Mouse (Mus musculus) layer of hippocampus, adult 2 months (tissue): ENCODE data around the gene Slfn14. TPM values are rescaled to one million over a fixed set of nuclear protein-coding genes. Genes with fewer than 3 reads are reported as not detected.
"Not testable (repeated sequence)": the region's sequence is repeated elsewhere in the genome, so short reads cannot be mapped to it uniquely, and the experiment has no call there.

ENCODE experiments used
- DNase-seq, 2 experiments: peaks; one replicate each; pipeline ENCODE4 v3.0.0; 2022; ENCODE audit warnings: low spot score in 2 of 2
- H3K27ac ChIP-seq: fragments of 200-600 bp; 2 replicates; pipeline ENCODE4 v1.8.1; 2022
- H3K4me3 ChIP-seq: fragments of 200-600 bp; 2 replicates; pipeline ENCODE4 v1.8.1; 2022; ENCODE audit warnings: mild to moderate bottlenecking
- CTCF ChIP-seq: fragments of 200-600 bp; conservative IDR thresholded peaks from 2 replicates; pipeline ENCODE4 v1.8.1; 2022; ENCODE audit warnings: antibody characterized with exemption, mild to moderate bottlenecking, moderate library complexity
- total RNA-seq, 2 experiments: library from RNA; stranded (reverse); gene quantifications; 2 replicates each; pipeline ENCODE4 v1.2.3; 2021

The Slfn14 gene
- total RNA-seq, 2 experiments from 2014 or later = not detected

DNA sequence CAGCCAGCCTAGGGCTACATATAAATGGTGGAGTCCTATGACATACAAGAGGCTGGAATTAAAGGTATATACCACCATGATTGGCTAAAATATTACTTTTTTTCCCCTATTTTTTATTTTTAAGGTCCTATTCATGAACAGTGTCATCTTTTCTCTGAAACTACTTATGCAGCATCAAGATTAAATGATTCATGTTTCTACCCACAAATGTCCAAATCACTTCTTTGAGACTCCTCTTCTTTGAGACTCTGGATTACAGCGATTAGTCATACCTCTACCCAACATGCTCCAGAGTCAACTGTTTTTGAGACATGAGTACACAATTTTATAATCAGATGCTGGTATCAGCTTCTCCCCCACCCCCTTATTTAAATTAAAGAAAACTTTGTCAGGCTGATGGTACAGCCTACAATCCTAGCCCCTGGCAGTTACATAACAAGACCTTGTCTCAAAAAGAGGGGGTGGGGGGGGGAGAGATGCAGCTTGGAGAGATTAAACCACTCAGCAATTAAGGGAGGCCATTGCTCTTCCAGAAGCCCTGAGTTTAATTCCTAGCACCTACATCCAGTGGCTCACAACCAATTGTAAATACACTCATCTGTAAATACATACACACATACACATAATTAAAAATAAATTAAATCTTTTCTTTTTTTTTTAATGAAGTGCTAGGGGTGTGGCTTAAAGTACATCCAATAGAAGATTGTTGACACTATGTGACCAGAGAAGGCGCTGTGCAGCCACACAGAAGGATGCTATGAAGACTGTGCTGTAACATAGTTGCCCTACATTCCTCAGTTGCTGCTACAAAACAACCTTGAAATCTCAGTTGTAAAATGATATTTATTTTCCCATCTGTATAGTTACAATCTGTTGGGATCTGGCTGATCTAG, 14.3 kb downstream of the Slfn14 start:
- H3K4me3 ChIP-seq = no peak overlapping the region
- no peak for DNase-seq
- TF ChIP-seq CTCF = peak; percentile 69
- H3K27ac ChIP-seq = peak overlapping the region; percentile 99

DNA sequence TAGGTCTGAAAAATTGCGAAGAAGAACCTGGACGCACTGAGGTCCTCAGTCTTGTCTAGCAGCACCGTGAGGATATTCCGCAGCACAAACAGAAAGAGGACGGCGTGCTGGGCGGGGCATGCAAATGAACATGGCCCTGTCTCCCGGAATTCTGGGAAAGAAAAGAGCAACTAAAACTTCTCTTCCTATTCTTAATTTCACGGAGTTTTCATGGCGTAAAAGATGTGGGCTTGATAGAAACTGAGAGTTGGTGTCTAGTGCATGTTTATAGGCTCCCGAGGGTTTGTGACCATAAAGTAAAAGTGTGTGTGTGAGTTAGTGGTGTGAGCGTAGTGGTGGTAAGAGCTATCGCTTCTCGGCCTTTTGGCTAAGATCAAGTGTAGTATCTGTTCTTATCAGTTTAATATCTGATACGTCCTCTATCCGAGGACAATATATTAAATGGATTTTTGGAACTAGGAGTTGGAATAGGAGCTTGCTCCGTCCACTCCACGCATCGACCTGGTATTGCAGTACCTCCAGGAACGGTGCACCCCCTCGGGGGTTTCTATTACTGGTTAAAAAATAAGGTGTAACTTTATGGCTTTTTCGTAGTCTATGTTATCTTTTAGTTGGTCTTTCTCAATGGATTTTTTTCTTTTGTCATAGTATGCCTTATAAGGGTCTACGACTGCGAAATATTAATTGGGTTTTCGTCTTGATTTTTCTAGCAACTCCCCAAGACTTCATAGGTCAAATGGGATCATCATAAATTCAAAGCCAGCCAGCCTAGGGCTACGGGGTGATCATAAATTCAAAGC, 15.2 kb downstream of the Slfn14 start:
- peak; percentile 31 for TF ChIP-seq CTCF
- peak overlapping the region; percentile 99 for H3K27ac ChIP-seq

DNA sequence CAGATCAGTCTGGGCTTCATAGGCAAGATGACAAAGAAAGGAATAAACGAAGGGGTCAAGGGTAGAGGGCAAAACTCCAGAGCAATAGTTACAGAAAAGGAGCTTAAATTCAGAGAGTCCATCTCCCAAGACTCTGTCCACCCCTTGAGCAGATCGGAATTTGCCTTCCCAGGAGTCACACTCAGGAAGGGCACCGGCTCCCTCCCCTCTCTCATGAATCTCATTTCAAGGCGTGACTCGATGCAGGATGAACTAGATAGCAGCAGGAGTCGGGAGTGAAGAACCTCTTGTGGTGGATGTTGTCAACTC, 15.7 kb downstream of the Slfn14 start:
- Histone ChIP-seq H3K4me3 (peak overlapping the region; percentile 75), H3K27ac (peak overlapping the region; percentile 99)
- TF ChIP-seq CTCF = no peak
- no peak for DNase-seq

More for the DNA sequence above, 15.2 kb downstream of the Slfn14 start:
- peak overlapping the region; percentile 75 for H3K4me3 ChIP-seq
- DNase-seq = peak; percentile 64 to 79

DNA sequence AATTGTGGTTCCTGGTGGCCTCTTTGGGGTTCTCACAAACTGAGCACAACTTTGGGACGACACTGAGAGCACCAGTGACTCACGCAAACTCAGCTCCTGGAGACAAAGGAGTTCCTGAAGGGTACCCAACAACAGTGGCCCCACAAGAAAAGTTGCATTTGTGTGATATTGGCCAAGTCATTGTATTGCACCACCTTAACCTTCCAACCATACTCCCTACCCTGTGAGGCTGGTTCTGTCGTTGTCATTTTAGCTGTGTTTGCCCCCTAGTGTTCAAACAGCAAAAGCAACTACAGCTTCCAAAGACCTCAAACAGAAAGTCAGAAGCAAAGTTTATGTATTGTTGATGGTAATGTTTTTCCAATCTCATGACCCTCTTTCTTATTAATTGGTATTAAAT, 23.4 kb downstream of the Slfn14 start:
- Histone ChIP-seq H3K27ac (no peak overlapping the region), H3K4me3 (no peak overlapping the region)
- DNase-seq = no peak
- peak; percentile 75 for TF ChIP-seq CTCF

DNA sequence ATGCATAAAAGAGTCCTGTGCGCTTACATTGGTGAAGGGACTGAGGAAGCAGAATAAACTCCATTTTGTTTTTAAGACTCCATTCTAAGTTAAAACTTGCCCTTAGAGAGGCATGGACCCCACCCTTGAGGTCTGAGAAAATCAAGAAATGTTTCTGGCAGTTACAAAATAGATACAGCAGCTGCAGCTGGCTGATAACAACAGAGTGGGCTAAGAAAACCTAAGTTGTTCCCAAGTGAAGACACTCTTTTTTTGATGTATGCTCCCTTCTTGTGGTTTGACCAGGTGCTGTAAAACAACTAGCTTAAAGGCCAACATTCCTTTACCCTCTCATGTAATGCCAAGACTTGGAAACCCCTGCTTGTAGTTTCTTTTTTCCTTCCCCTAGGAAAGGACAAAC, 23.9 kb downstream of the Slfn14 start:
- Histone ChIP-seq H3K4me3 (no peak overlapping the region), H3K27ac (no peak overlapping the region)
- DNase-seq = no peak
- TF ChIP-seq CTCF = no peak

DNA sequence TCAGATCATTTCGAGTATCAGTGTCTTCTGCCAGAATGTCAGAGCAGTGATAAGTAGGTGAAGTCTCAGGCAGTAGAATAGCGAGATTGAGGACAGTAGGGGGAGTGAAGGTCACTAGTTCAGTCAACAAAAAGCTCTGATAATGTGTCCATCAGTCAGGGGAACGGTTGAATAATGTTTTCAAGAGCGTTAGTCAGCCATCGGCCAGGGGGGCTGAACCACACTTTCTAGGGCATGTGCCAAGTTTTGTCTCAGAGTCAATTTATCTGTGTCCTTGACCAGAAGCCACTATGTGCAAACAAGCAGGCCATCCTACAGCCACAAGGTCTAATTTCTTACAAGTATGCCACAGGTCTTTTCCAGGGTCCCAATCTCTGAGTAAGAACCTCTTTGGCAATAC, 29.3 kb downstream of the Slfn14 start:
- H3K27ac ChIP-seq, H3K4me3 ChIP-seq, DNase-seq: not testable (repeated sequence)

DNA sequence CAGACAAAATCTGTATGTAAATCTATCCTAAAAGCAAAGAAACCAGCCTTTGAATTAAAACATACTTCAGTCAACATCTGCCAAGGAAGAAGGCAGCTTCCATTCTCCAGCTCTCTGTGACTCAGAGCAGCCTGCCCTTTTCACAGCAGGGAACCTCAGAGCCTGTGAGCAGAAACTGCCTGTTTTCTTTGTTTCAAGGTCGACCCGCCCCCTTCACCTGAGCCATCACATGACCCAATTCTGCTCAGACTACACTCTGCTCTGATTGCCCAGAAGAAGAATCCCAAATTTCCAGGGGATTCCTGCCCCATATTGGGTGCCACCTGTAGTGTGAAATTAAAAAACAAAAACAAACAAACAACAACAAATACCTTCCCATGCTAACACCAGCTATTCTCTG, 46.7 kb downstream of the Slfn14 start:
- no peak for DNase-seq
- TF ChIP-seq CTCF = no peak
- Histone ChIP-seq H3K27ac (no peak overlapping the region), H3K4me3 (no peak overlapping the region)

DNA sequence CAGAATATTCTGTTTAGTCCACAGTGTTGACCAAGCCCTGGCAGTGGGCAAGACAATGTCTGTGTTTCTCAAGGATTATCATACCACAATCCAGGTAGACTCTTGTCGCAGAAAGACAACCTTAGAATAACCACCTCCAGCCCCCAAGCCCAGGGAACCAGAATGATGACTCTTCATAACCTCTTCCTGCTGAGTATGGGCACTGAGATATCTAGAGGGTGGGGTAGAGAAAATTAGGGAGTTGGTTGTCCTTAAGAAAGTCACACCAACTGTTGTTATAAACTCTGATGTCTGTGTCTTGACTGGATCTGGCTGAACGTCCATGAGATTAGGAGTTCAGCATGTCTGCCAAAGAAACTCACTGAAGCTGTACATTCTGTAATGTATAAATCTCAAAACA, 48.1 kb downstream of the Slfn14 start:
- H3K27ac ChIP-seq = no peak overlapping the region
- DNase-seq = no peak
- TF ChIP-seq CTCF = no peak
- no peak overlapping the region for H3K4me3 ChIP-seq

DNA sequence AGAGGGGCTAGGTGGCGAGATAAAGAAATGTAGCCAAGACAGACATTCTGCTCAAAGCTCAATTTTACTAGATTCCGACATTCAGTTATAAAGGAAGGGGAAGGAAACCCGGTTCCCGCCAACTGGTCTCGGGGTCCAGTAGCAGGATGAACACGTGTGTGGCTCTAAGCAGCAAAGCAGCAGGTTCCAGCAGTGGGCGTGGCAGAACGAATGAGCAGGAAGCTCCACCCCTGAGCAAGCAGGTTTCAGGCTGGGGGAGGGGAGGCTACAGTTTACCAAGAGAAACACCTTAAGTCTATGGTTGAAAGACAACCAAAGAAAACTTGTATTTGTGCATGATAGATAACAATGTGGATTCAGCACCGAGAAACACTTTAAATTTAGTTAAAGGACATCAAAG, 49.1 kb downstream of the Slfn14 start:
- H3K27ac ChIP-seq, H3K4me3 ChIP-seq, DNase-seq: not testable (repeated sequence)

DNA sequence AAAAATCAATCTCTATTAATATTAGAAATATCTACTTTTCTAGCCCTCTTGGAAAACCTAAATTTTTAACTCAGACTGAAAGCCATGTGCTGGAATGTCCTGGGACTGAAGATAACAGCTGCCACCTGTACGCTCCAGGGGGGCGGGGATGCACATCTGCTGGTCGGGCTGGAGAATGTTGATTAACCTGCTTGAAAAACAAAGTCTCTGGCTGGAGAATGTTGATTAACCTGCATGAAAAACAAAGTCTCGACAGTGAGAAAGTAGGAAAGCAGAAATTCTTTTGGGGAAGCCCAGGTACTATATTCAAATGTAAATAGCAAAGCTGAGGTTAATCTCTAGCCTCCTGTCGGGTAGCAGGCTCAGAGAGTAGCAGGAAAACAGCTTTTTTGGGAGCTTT, 52.9 kb downstream of the Slfn14 start:
- not testable (repeated sequence) for H3K4me3 ChIP-seq

DNA sequence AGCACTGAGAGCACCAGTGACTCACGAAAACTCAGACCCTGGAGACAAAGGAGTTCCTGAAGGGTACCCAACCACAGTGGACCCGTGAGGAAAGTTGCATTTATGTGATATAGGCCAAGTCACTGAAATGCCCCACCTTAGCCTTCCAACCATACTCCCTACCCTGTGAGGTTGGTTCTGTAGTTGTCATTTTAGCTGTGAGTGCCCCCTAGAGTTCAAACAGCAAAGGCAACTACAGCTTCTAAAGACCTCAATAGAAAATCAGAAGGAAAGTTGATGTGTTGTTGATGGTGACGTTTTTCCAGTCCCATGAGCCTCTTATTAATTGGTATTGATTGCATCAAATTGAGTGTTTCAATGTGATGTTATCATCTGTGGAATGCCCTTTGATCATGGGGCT, 55.6 kb downstream of the Slfn14 start:
- no peak overlapping the region for H3K27ac ChIP-seq
- no peak for DNase-seq
- TF ChIP-seq CTCF = peak; percentile 67
- no peak overlapping the region for H3K4me3 ChIP-seq

More for the DNA sequence above, 52.9 kb downstream of the Slfn14 start:
- H3K27ac ChIP-seq, DNase-seq: not testable (repeated sequence)

DNA sequence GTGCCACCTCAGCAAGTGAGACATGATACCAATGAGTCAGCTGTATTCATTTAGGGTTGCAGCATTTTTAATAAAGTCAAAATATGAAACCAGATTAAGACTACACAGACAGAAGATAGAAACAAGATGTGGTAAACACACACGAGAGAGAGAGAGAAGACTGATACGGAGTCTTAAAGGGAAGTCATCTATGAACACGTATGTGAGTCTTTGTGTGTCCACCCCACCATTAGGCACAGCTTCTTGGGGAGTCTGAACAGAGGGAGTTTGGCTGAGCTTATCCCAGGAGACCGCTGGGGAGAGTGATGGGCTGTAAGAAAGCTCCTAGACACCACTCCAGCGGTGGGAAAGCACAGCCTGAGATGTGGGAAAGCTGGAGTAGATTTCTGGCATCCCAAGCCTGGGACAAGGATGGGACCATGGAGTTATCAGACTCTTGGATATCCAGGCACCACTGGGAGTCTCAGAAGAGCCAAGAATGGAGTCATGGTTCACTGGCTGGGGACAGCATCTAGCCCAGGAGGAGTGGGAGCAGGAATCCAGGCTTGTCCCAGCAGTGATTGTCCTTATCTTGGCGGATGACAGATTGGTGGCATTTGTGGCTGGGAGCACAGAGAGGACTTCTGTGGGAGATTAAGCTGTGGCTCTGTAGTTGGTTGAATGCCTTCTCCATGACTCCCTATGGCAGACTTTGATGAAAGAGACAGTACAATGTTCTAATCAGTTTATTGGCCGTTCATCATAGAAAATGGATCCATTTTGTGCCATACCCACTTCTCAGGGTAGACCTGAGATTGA, 58.4 kb downstream of the Slfn14 start:
- Histone ChIP-seq H3K4me3 (no peak overlapping the region), H3K27ac (no peak overlapping the region)
- TF ChIP-seq CTCF = no peak
- no peak for DNase-seq

DNA sequence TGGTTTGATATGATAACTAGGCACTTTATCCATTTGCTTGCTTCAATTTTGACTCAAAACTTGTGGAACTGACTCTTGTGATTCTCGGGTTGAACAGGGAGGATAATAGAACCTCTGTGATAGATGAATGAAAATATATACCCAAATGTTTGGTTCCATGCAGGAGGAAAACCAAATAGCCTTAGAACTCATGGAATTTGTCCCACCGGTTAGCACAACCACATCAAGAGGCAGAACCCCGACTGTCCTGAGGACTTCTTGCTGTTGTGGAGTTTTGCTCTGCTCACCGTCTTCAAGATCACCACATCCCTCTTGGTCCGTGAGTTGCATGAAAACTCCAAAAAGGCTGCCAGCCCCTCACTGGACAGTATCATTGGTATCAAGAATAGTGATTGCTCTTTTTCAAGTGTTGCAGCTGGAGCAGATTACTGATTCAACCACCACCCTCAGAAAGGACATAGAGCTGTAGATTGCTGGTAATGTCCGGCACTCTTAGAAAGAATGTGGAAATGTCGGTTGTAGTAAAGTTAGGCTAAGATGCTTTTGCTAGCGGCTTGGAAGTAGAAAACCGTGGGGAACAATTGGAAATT, 61.1 kb downstream of the Slfn14 start:
- DNase-seq = no peak
- Histone ChIP-seq H3K27ac (no peak overlapping the region), H3K4me3 (no peak overlapping the region)
- TF ChIP-seq CTCF = no peak

Other genes with a start within 250 kb of the Slfn14 start
- gene Slfn2, start 221.6 kb downstream of the Slfn14 start, total RNA-seq = under 1 TPM; 0.44 to 0.56 TPM
- not detected for gene Slfn1, start 169.9 kb downstream of the Slfn14 start, total RNA-seq
- not detected for gene Slfn4, start 111.5 kb downstream of the Slfn14 start, total RNA-seq
- under 1 TPM; 0.32 to 0.41 TPM for gene Slfn3, start 95.4 kb downstream of the Slfn14 start, total RNA-seq
- 100 to 1,000 TPM; 319 to 331 TPM for gene Ap2b1, start 12.3 kb upstream of the Slfn14 start, total RNA-seq
- gene Pex12, start 15.9 kb upstream of the Slfn14 start, total RNA-seq = 10 to 100 TPM; 11.0 to 11.2 TPM
- 100 to 1,000 TPM; 229 to 234 TPM for gene Rasl10b, start 122.4 kb upstream of the Slfn14 start, total RNA-seq
- gene Gas2l2, start 142.7 kb upstream of the Slfn14 start, total RNA-seq = under 1 TPM in 1 of 2 experiments, not detected in 1; 0.28 TPM
- not detected for gene 1700020L24Rik, start 151.0 kb upstream of the Slfn14 start, total RNA-seq
- 1 to 10 TPM; 3.0 to 3.3 TPM for gene Mmp28, start 176.3 kb upstream of the Slfn14 start, total RNA-seq
- 10 to 100 TPM; 81.2 to 93.6 TPM for gene Taf15, start 186.4 kb upstream of the Slfn14 start, total RNA-seq
- not detected for gene Heatr9, start 235.4 kb upstream of the Slfn14 start, total RNA-seq
- not detected for gene Ccl5, start 243.8 kb upstream of the Slfn14 start, total RNA-seq